Mouse (Mus musculus) forebrain, embryonic 12.5 days (tissue): ENCODE measurements around the gene Ankrd44. TPM values are rescaled to one million over a fixed set of nuclear protein-coding genes. Genes with fewer than 3 reads are reported as not detected.

Source experiments
- ATAC-seq: fragments of 200-750 bp; cut with Nextera tagmentation; 2 replicates; pipeline ENCODE4 v1.8.0; 2017; ENCODE audit warnings: moderate TSS enrichment; ENCODE audit not compliant: low FRiP score
- H3K27ac ChIP-seq: fragments of 300-500 bp; sonication (generic); 2 replicates; pipeline ENCODE4 v1.5.1; 2016; ENCODE audit warnings: mild to moderate bottlenecking
- H3K27me3 ChIP-seq: fragments of 300-500 bp; sonication (generic); 2 replicates; pipeline ENCODE4 v1.6.1; 2016; ENCODE audit warnings: mild to moderate bottlenecking
- H3K36me3 ChIP-seq: fragments of 300-500 bp; sonication (generic); replicated peaks from 2 replicates; pipeline ENCODE4 v1.6.1; 2016; ENCODE audit warnings: mild to moderate bottlenecking
- H3K4me1 ChIP-seq: fragments of 300-500 bp; sonication (generic); 2 replicates; pipeline ENCODE4 v1.6.1; 2016
- H3K4me2 ChIP-seq: fragments of 300-500 bp; sonication (generic); 2 replicates; pipeline ENCODE4 v1.6.1; 2016; ENCODE audit warnings: mild to moderate bottlenecking, moderate library complexity
- H3K4me3 ChIP-seq: fragments of 300-500 bp; sonication (generic); replicated peaks from 2 replicates; pipeline ENCODE4 v1.5.1; 2016; ENCODE audit warnings: mild to moderate bottlenecking
- H3K9ac ChIP-seq: fragments of 300-500 bp; sonication (generic); 2 replicates; pipeline ENCODE4 v1.6.1; 2016; ENCODE audit warnings: mild to moderate bottlenecking
- H3K9me3 ChIP-seq: fragments of 300-500 bp; sonication (generic); 2 replicates; pipeline ENCODE4 v1.6.1; 2016
- WGBS: fragments of 180-500 bp; shearing (Covaris S2); methylation state at CpG from one replicate; pipeline ENCODE4 v1.1.7; 2016; 5-methylcytosine and 5-hydroxymethylcytosine counted together
- polyA plus RNA-seq: library from polyadenylated mRNA; unstranded; fragments of >200 nt; fragmentation: Nextera tagmentation; extraction: Ambion mirVana; gene quantifications from 2 replicates; pipeline ENCODE4 v1.2.1, GENCODE M21; 2016

Ankrd44 gene
- polyA plus RNA-seq, 1 experiment from 2014 or later: 21.6 TPM

DNA sequence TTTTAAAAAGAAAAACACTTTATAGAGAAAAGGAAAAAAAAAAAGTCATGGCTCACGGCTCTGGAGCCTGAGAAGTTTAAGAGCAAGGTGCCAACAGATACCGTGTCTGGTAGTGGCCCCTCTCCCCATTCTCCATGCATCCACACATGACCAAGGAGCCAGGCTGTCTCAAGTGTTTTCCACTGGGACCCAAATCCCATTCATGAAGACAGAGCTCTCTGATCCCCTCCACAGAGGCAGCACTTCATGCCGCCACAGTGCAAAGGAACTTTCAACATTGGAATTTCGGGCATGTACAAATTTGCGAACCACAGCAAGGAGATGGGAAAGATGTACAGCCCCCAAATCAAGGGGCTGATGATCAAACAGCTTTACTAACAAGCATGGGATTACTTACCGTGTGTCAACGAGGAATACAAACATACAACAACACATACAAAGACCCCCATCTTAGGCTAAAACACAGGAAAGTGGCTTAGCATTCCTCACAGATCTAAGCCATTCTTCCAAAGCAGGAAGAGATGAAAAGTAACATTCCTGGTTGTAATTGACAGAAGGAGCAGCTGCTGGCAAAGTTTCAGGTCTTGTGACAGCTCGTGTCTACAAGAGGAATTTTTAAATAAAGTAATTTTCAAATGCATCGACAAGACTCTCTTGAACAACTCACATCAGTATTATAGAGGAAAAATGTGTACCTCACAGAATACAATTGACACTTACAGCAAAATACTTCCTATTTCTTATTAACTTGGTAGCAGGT, 53.1 kb downstream of the Ankrd44 start:
- no peaks in the 10 kb centered on the region for H3K27me3 ChIP-seq
- H3K36me3 ChIP-seq: no peaks in the 10 kb centered on the region
- H3K4me1 ChIP-seq: peaks cover 24% of the 10 kb centered on the region
- no peak overlapping the region for H3K4me3 ChIP-seq
- no peak overlapping the region for H3K27ac ChIP-seq
- WGBS: 61% methylated on average over 9 of the region's 9 CpGs
- H3K9ac ChIP-seq: no peak overlapping the region
- no peaks in the 10 kb centered on the region for H3K9me3 ChIP-seq
- no peak for ATAC-seq
- H3K4me2 ChIP-seq: no peak overlapping the region

DNA sequence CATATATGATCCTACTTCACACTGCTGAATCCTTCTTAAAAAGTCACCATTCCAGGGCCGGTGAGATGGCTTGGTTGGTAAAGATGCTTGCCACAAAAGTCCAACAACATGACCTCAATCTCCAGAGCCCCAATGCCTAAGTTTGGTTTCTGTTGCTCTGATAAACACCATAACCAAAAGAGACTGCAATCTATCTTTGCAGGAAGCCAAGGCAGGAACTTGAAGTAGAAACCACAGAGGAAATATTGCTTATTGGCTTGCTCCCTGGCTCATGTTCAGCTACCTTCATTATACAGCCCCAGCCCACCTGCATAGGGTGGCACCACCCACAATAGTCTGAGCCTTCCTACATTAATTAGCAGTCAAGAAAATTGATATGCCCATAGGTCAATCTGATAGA, 54.9 kb downstream of the Ankrd44 start:
- H3K36me3 ChIP-seq: no peaks in the 10 kb centered on the region
- H3K4me2 ChIP-seq: no peak overlapping the region
- no peak overlapping the region for H3K9ac ChIP-seq
- H3K9me3 ChIP-seq: no peaks in the 10 kb centered on the region
- no peak overlapping the region for H3K4me3 ChIP-seq
- H3K27ac ChIP-seq: no peak overlapping the region
- ATAC-seq: no peak
- no peaks in the 10 kb centered on the region for H3K27me3 ChIP-seq
- 93% methylated on average over 1 of the region's 1 CpGs for WGBS
- peaks cover 21% of the 10 kb centered on the region for H3K4me1 ChIP-seq

DNA sequence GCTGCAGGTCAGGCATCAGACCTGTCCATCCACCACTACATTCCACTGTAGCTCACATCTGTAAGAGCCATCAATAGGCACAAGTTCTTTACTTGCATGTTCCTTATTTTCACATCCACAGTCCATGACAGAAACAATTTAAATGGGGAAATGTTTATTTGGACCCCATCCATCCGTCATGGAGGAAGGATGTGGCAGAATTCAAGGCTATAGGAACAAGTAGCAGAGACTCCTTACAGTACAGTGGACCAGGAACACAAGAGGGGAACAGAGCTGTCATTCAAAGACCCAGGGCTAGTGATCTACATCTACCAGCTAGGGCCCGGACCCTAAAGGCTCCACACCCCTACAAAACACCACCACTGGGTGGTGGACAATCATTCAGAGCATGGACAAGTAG, 55.6 kb downstream of the Ankrd44 start:
- H3K9me3 ChIP-seq: no peaks in the 10 kb centered on the region
- 94% methylated on average over 2 of the region's 2 CpGs for WGBS
- H3K36me3 ChIP-seq: no peaks in the 10 kb centered on the region
- H3K4me2 ChIP-seq: no peak overlapping the region
- H3K4me1 ChIP-seq: peaks cover 22% of the 10 kb centered on the region
- no peak overlapping the region for H3K4me3 ChIP-seq
- ATAC-seq: no peak
- no peak overlapping the region for H3K27ac ChIP-seq
- H3K27me3 ChIP-seq: no peaks in the 10 kb centered on the region
- H3K9ac ChIP-seq: no peak overlapping the region

GRCm38 (mm10) chr1:54867226-54867625, 59.0 kb downstream of the Ankrd44 start:
- Histone ChIP-seq H3K27me3 (no peaks in the 10 kb centered on the region), H3K9me3 (no peaks in the 10 kb centered on the region), H3K27ac (no peak overlapping the region), H3K9ac (no peak overlapping the region), H3K4me3 (no peak overlapping the region), H3K36me3 (no peaks in the 10 kb centered on the region), H3K4me2 (no peak overlapping the region), H3K4me1 (peaks cover 19% of the 10 kb centered on the region)
- WGBS: 22% methylated on average over 4 of the region's 4 CpGs
- ATAC-seq: no peak

GRCm38 (mm10) chr1:54866131-54866530, 60.1 kb downstream of the Ankrd44 start:
- no peak overlapping the region for H3K9ac ChIP-seq
- no peak overlapping the region for H3K27ac ChIP-seq
- H3K27me3 ChIP-seq: no peaks in the 10 kb centered on the region
- no peak overlapping the region for H3K4me3 ChIP-seq
- 84% methylated on average over 3 of the region's 3 CpGs for WGBS
- no peak overlapping the region for H3K4me2 ChIP-seq
- no peaks in the 10 kb centered on the region for H3K36me3 ChIP-seq
- ATAC-seq: no peak
- peaks cover 25% of the 10 kb centered on the region for H3K4me1 ChIP-seq
- no peaks in the 10 kb centered on the region for H3K9me3 ChIP-seq

DNA sequence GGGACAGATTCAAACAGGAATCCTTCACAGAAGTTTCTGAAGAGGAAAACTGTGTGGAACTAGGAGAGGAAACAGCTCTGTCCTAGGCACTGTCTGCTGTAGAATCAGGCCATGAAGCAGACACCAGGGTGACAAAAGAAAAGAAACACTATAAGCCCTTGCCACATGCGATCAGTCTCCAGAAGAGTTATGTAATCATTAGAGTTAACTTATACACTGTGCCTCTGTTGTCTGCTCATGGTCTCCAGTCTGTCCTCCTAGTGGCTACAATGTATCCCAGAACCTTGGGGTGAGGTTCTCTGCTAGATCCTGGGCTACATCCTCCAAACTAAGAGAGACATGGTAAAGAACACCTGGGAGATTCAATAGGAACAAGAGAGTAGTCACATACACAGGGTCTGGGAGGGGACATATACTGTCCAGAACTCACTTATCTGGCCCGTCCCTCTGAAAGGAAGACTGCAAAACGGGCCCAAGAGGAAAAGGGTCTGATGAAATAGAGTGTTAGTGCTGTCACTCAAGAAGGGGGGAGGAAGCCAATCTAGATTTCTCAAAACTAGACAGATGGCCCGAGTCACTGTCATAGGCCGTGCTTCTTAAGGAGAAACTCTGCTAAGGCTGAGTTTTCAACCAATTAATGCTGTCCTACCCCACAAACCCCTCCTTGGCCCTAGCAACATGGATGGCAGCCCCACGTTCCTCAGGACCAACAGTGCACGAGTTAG, 61.1 kb downstream of the Ankrd44 start:
- Histone ChIP-seq H3K27ac (no peak overlapping the region), H3K4me3 (no peak overlapping the region), H3K9me3 (no peaks in the 10 kb centered on the region), H3K36me3 (no peaks in the 10 kb centered on the region), H3K27me3 (no peaks in the 10 kb centered on the region), H3K4me1 (peaks cover 29% of the 10 kb centered on the region), H3K4me2 (no peak overlapping the region), H3K9ac (no peak overlapping the region)
- ATAC-seq: no peak
- 85% methylated on average over 7 of the region's 7 CpGs for WGBS

- H3K9ac ChIP-seq: no peak overlapping the region
- peaks cover 12% of the 10 kb centered on the region for H3K4me1 ChIP-seq
- no peaks in the 10 kb centered on the region for H3K36me3 ChIP-seq
- no peak overlapping the region for H3K4me3 ChIP-seq
- H3K9me3 ChIP-seq: no peaks in the 10 kb centered on the region
- no peak for ATAC-seq
- no peak overlapping the region for H3K27ac ChIP-seq
- 85% methylated on average over 5 of the region's 5 CpGs for WGBS
- no peaks in the 10 kb centered on the region; the same call in 1 of the 2 replicates for H3K27me3 ChIP-seq
- H3K4me2 ChIP-seq: no peak overlapping the region
Observed at GRCm38 (mm10) chr1:54860361-54860760, 65.8 kb downstream of the Ankrd44 start.

DNA sequence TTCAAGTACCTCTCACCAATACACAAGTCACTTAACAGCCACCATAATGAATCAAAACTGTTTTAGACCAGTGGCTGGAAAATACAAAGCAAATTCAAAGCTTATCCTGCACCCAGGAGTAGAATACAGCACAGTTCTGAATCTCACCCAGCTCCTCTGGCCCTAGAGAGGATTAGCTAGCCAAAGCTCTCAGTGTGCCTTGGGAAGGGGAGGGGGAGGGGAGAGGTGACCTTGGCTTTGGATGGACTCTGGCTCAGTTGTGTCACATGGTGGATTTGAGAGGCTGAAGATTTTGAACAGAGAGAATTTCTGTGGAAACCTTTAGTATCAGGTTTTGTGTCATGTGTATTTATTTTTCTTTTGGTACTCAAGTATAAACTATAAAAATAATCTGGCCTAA, 66.3 kb downstream of the Ankrd44 start:
- ATAC-seq: no peak
- H3K27ac ChIP-seq: no peak overlapping the region

DNA sequence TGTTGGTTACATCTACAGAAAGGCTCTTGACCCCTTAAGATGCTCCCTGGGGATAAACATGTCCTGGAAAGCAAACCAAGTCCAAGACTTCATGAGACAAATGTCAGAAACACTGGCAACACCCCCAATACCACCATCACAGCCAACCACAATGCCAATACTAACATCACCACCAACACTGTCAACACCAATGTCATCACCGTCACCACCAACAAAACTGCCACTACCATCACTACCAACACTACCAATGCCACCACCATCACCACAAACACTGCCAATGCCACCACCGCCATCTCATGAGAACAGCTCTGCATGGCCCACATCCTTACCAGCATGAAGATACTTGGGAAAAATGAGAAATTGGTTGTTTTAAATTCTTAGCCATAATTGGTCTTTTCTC, 67.3 kb downstream of the Ankrd44 start:
- Histone ChIP-seq H3K27ac (no peak overlapping the region), H3K36me3 (no peaks in the 10 kb centered on the region), H3K4me2 (no peak overlapping the region), H3K27me3 (peaks cover 3% of the 10 kb centered on the region; the same call in 1 of the 2 replicates), H3K4me3 (no peak overlapping the region), H3K4me1 (peaks cover 14% of the 10 kb centered on the region), H3K9ac (no peak overlapping the region), H3K9me3 (no peaks in the 10 kb centered on the region)
- WGBS: 82% methylated on average over 2 of the region's 2 CpGs
- ATAC-seq: no peak

More for the DNA sequence above, 66.3 kb downstream of the Ankrd44 start:
- no peaks in the 10 kb centered on the region for H3K36me3 ChIP-seq
- peaks cover 3% of the 10 kb centered on the region; the same call in 1 of the 2 replicates for H3K27me3 ChIP-seq
- H3K9ac ChIP-seq: no peak overlapping the region
- no peaks in the 10 kb centered on the region for H3K9me3 ChIP-seq
- H3K4me2 ChIP-seq: no peak overlapping the region
- peaks cover 12% of the 10 kb centered on the region for H3K4me1 ChIP-seq
- no peak overlapping the region for H3K4me3 ChIP-seq

DNA sequence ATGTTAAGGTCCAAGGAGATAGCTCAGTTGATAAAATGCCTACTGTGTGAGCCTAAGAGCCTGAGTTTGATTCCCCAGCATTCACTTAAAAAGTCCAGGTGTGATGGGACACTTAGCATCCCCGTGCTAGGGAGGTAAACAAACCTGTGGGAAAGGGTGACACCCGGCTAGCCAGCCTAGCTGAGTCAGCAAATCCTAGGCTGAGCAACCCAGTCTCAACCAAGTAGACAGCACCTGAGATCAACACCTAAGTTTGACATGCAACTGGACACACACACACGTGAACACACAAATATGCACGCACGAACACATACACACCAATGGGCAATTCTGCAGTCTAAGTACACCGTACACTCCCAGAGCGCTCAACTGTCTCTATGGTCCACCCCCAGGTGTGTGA, 69.7 kb downstream of the Ankrd44 start:
- 95% methylated on average over 7 of the region's 7 CpGs for WGBS
- Histone ChIP-seq H3K9ac (no peak overlapping the region), H3K4me3 (no peak overlapping the region)

GRCm38 (mm10) chr1:54855970-54856369, 70.2 kb downstream of the Ankrd44 start:
- no peaks in the 10 kb centered on the region for H3K36me3 ChIP-seq
- H3K4me1 ChIP-seq: peaks cover 12% of the 10 kb centered on the region
- WGBS: 85% methylated on average over 3 of the region's 3 CpGs
- H3K4me2 ChIP-seq: no peak overlapping the region
- no peaks in the 10 kb centered on the region for H3K9me3 ChIP-seq
- ATAC-seq: no peak
- H3K27me3 ChIP-seq: peaks cover 3% of the 10 kb centered on the region; the same call in 1 of the 2 replicates
- H3K9ac ChIP-seq: no peak overlapping the region
- H3K27ac ChIP-seq: no peak overlapping the region
- no peak overlapping the region for H3K4me3 ChIP-seq

More for the DNA sequence above, 69.7 kb downstream of the Ankrd44 start:
- H3K9me3 ChIP-seq: no peaks in the 10 kb centered on the region
- H3K36me3 ChIP-seq: no peaks in the 10 kb centered on the region
- H3K27me3 ChIP-seq: peaks cover 3% of the 10 kb centered on the region; the same call in 1 of the 2 replicates
- no peak overlapping the region for H3K4me2 ChIP-seq
- peaks cover 16% of the 10 kb centered on the region for H3K4me1 ChIP-seq
- ATAC-seq: no peak
- no peak overlapping the region for H3K27ac ChIP-seq

DNA sequence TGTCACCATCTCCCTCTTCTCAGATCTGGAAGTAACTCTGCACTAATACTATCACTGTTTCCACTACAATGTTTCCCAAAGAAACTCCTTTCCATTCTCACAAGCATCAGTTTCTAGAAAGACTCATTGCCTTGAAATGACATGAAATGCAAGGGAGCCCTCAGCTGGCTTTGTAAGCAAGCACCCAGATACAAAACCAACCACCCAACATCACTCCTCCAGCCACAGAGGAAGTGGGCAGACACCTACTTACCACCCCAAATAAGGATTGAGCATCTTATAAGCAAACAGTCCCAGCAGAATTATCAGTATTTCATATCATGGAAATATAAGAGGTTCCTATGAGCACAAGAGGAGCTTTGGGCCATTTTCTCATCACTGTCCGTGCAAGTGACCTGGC, 71.8 kb downstream of the Ankrd44 start:
- H3K36me3 ChIP-seq: no peaks in the 10 kb centered on the region
- no peak for ATAC-seq
- no peak overlapping the region for H3K4me2 ChIP-seq
- no peak overlapping the region for H3K9ac ChIP-seq
- peaks cover 15% of the 10 kb centered on the region for H3K4me1 ChIP-seq
- H3K4me3 ChIP-seq: no peak overlapping the region
- 76% methylated on average over 1 of the region's 1 CpGs for WGBS
- H3K27me3 ChIP-seq: peaks cover 3% of the 10 kb centered on the region; the same call in 1 of the 2 replicates
- no peak overlapping the region for H3K27ac ChIP-seq
- no peaks in the 10 kb centered on the region for H3K9me3 ChIP-seq
